Mouse (Mus musculus) megakaryocyte, embryonic 14.5 days (primary cell): Measurements from ENCODE around the gene Prkar2b. TPM values are rescaled to one million over a fixed set of nuclear protein-coding genes. Genes with fewer than 3 reads are reported as not detected.

Experiments used
- H3K27me3 ChIP-seq: replicated peaks from 2 replicates; pipeline ENCODE3; 2012; ENCODE audit warnings: inconsistent platforms
- H3K36me3 ChIP-seq: replicated peaks from 2 replicates; pipeline ENCODE3; 2012; ENCODE audit warnings: low read length, inconsistent platforms, mixed read lengths
- H3K4me1 ChIP-seq: 2 replicates; pipeline ENCODE4 v1.6.1; 2012; ENCODE audit warnings: inconsistent platforms
- H3K4me3 ChIP-seq: replicated peaks from 2 replicates; pipeline ENCODE3; 2012; ENCODE audit warnings: moderate library complexity, mild to moderate bottlenecking, inconsistent platforms
- H3K9me3 ChIP-seq: 2 replicates; pipeline ENCODE4 v1.6.1; 2012; ENCODE audit warnings: inconsistent platforms
- FLI1 ChIP-seq: IDR thresholded peaks from 2 replicates; pipeline ENCODE4 v1.6.1; 2012; ENCODE audit warnings: low read length, inconsistent platforms, mixed read lengths
- GATA1 ChIP-seq: IDR thresholded peaks from 3 replicates; pipeline ENCODE4 v1.6.1; 2012; ENCODE audit warnings: mixed read lengths, low read length, inconsistent platforms, borderline replicate concordance
- polyA plus RNA-seq: library from polyadenylated mRNA; stranded (reverse); fragments of >175 nt; gene quantifications from 2 replicates; pipeline ENCODE4 v1.2.3, GENCODE M21; 2012; ENCODE audit warnings: low replicate concordance; ENCODE audit not compliant: insufficient read depth

Gene Prkar2b
- polyA plus RNA-seq, 1 experiment: 158 TPM

GRCm38 (mm10) chr12:32045566-32046330, 15.3 kb downstream of the Prkar2b start:
- H3K36me3 ChIP-seq: peaks cover 80% of the 10 kb centered on the region
- peaks cover 92% of the 10 kb centered on the region for H3K4me1 ChIP-seq
- TF ChIP-seq FLI1 (no peak), GATA1 (no peak)
- peak overlapping the region; percentile 81 for H3K4me3 ChIP-seq
- no peaks in the 10 kb centered on the region for H3K9me3 ChIP-seq
- H3K27me3 ChIP-seq: no peaks in the 10 kb centered on the region

GRCm38 (mm10) chr12:32044487-32045134, 16.5 kb downstream of the Prkar2b start:
- Histone ChIP-seq H3K27me3 (no peaks in the 10 kb centered on the region), H3K4me3 (peak overlapping the region; percentile 15), H3K36me3 (peaks cover 91% of the 10 kb centered on the region), H3K4me1 (peaks cover 93% of the 10 kb centered on the region), H3K9me3 (no peaks in the 10 kb centered on the region)
- TF ChIP-seq FLI1: no peak
- no peak for TF ChIP-seq GATA1

- Histone ChIP-seq H3K9me3 (no peaks in the 10 kb centered on the region), H3K4me1 (peaks cover 53% of the 10 kb centered on the region), H3K27me3 (no peaks in the 10 kb centered on the region), H3K4me3 (no peak overlapping the region), H3K36me3 (peaks cover 64% of the 10 kb centered on the region)
- TF ChIP-seq FLI1 (no peak), GATA1 (no peak)
These were observed 27.6 kb downstream of the Prkar2b start for GRCm38 (mm10) chr12:32033536-32033935.

- TF ChIP-seq FLI1 (no peak), GATA1 (no peak)
- H3K4me1 ChIP-seq: peaks cover 49% of the 10 kb centered on the region
- H3K27me3 ChIP-seq: no peaks in the 10 kb centered on the region
- no peaks in the 10 kb centered on the region for H3K9me3 ChIP-seq
- H3K4me3 ChIP-seq: peak overlapping the region; percentile 4
- peaks cover 58% of the 10 kb centered on the region for H3K36me3 ChIP-seq
These were observed 28.2 kb downstream of the Prkar2b start for GRCm38 (mm10) chr12:32032917-32033316.

GRCm38 (mm10) chr12:32018376-32018750, 42.7 kb downstream of the Prkar2b start:
- H3K4me3 ChIP-seq: peak overlapping the region; percentile 92
- TF ChIP-seq FLI1: no peak
- no peak for TF ChIP-seq GATA1
- H3K9me3 ChIP-seq: no peaks in the 10 kb centered on the region
- H3K4me1 ChIP-seq: peaks cover 89% of the 10 kb centered on the region
- H3K36me3 ChIP-seq: peaks cover 70% of the 10 kb centered on the region
- no peaks in the 10 kb centered on the region for H3K27me3 ChIP-seq

- TF ChIP-seq FLI1 (0 out of 2 replicates have a peak, but pooled peaks have one; percentile 16), GATA1 (no peak)
- peak overlapping the region; percentile 92 for H3K4me3 ChIP-seq
- H3K36me3 ChIP-seq: peaks cover 70% of the 10 kb centered on the region
- H3K9me3 ChIP-seq: no peaks in the 10 kb centered on the region
- no peaks in the 10 kb centered on the region for H3K27me3 ChIP-seq
- H3K4me1 ChIP-seq: peaks cover 89% of the 10 kb centered on the region
These were observed 43.3 kb downstream of the Prkar2b start for GRCm38 (mm10) chr12:32017636-32018375.

- peaks cover 89% of the 10 kb centered on the region for H3K4me1 ChIP-seq
- H3K36me3 ChIP-seq: peaks cover 67% of the 10 kb centered on the region
- TF ChIP-seq GATA1: no peak
- no peak for TF ChIP-seq FLI1
These were observed 44.6 kb downstream of the Prkar2b start for GRCm38 (mm10) chr12:32016472-32016871.

GRCm38 (mm10) chr12:32015268-32015769, 45.8 kb downstream of the Prkar2b start:
- Histone ChIP-seq H3K4me1 (peaks cover 98% of the 10 kb centered on the region), H3K36me3 (peaks cover 75% of the 10 kb centered on the region), H3K4me3 (peak overlapping the region; percentile 82), H3K27me3 (no peaks in the 10 kb centered on the region), H3K9me3 (no peaks in the 10 kb centered on the region)
- TF ChIP-seq FLI1 (no peak), GATA1 (no peak)

More at GRCm38 (mm10) chr12:32016472-32016871, 44.6 kb downstream of the Prkar2b start:
- Histone ChIP-seq H3K9me3 (no peaks in the 10 kb centered on the region), H3K4me3 (peak overlapping the region; percentile 33), H3K27me3 (no peaks in the 10 kb centered on the region)

GRCm38 (mm10) chr12:32014811-32015210, 46.3 kb downstream of the Prkar2b start:
- H3K4me3 ChIP-seq: no peak overlapping the region
- H3K36me3 ChIP-seq: peaks cover 75% of the 10 kb centered on the region
- no peaks in the 10 kb centered on the region for H3K9me3 ChIP-seq
- H3K4me1 ChIP-seq: peaks cover 100% of the 10 kb centered on the region
- TF ChIP-seq GATA1 (no peak), FLI1 (no peak)
- H3K27me3 ChIP-seq: no peaks in the 10 kb centered on the region
